Mouse (Mus musculus): ENCODE data around the gene Mlst8.
"Not testable (repeated sequence)": the region's sequence is repeated elsewhere in the genome, so short reads cannot be mapped to it uniquely, and the experiment has no call there.

Gene Mlst8

GRCm38 (mm10) chr17:24468636-24469246 lies 10.1 kb downstream of the Mlst8 start:
- DNase-seq (ENCODE audit: low spot score) = no peak

GRCm38 (mm10) chr17:24463374-24464133 lies 15.3 kb downstream of the Mlst8 start:
- DNase-seq (ENCODE audit: low spot score) = no peak

GRCm38 (mm10) chr17:24462932-24463331 lies 15.9 kb downstream of the Mlst8 start:
- DNase-seq (ENCODE audit: low spot score) = no peak

- DNase-seq (ENCODE audit: low spot score) = no peak
Measured at GRCm38 (mm10) chr17:24461580-24461979, 17.3 kb downstream of the Mlst8 start.

- DNase-seq (ENCODE audit: low spot score) = not testable (repeated sequence)
Measured at GRCm38 (mm10) chr17:24455523-24456206, 23.2 kb downstream of the Mlst8 start.

- DNase-seq (ENCODE audit: low spot score) = peak; percentile 99
Measured at GRCm38 (mm10) chr17:24454756-24455522, 23.9 kb downstream of the Mlst8 start.

GRCm38 (mm10) chr17:24454218-24454755 lies 24.6 kb downstream of the Mlst8 start:
- no peak for DNase-seq (ENCODE audit: low spot score)

- DNase-seq (ENCODE audit: low spot score) = no peak
Measured at GRCm38 (mm10) chr17:24453372-24453771, 25.5 kb downstream of the Mlst8 start.

GRCm38 (mm10) chr17:24451220-24451619 lies 27.7 kb downstream of the Mlst8 start:
- no peak for DNase-seq (ENCODE audit: low spot score)

GRCm38 (mm10) chr17:24449507-24449906 lies 29.4 kb downstream of the Mlst8 start:
- DNase-seq (ENCODE audit: low spot score) = no peak

GRCm38 (mm10) chr17:24446590-24446989 lies 32.3 kb downstream of the Mlst8 start:
- no peak for DNase-seq (ENCODE audit: low spot score)

GRCm38 (mm10) chr17:24443409-24443808 lies 35.5 kb downstream of the Mlst8 start:
- no peak for DNase-seq (ENCODE audit: low spot score)

- no peak for DNase-seq (ENCODE audit: low spot score)
Measured at GRCm38 (mm10) chr17:24442632-24443155, 36.2 kb downstream of the Mlst8 start, which contains the start of gene Dnase1l2. Gene Dnase1l2, minus strand, starts transcription at chr17:24443105.

GRCm38 (mm10) chr17:24442107-24442506 lies 36.8 kb downstream of the Mlst8 start:
- no peak for DNase-seq (ENCODE audit: low spot score)

- DNase-seq (ENCODE audit: low spot score) = no peak
Measured at GRCm38 (mm10) chr17:24441148-24441547, 37.7 kb downstream of the Mlst8 start.

- DNase-seq (ENCODE audit: low spot score) = no peak
Measured at GRCm38 (mm10) chr17:24440377-24440776, 38.5 kb downstream of the Mlst8 start.

- DNase-seq (ENCODE audit: low spot score) = no peak
Measured at GRCm38 (mm10) chr17:24437016-24437415, 41.9 kb downstream of the Mlst8 start.

- DNase-seq (ENCODE audit: low spot score) = no peak
Measured at GRCm38 (mm10) chr17:24429201-24429983, 49.5 kb downstream of the Mlst8 start.

GRCm38 (mm10) chr17:24427170-24427557 lies 51.7 kb downstream of the Mlst8 start:
- DNase-seq (ENCODE audit: low spot score) = no peak

GRCm38 (mm10) chr17:24426471-24427169 lies 52.3 kb downstream of the Mlst8 start, which contains the start of gene Eci1:
Gene Eci1, plus strand, starts transcription at chr17:24426641.
- peak; percentile 99 for DNase-seq (ENCODE audit: low spot score)
